Mouse (Mus musculus) Muller cell, postnatal 12 days (primary cell): ENCODE measurements around the gene Pcdh18.

Experiments
- DNase-seq: peaks from one replicate; pipeline ENCODE4 v3.0.0-alpha.2; 2015; ENCODE audit errors: inconsistent ontology term

Gene Pcdh18

GRCm38 (mm10) chr3:49756870-49757625 lies at the start of gene Pcdh18:
TSS of gene Pcdh18 (minus strand) at chr3:49757325.
- peak; percentile 92 for DNase-seq

GRCm38 (mm10) chr3:49806823-49807222 lies 49.7 kb upstream of the Pcdh18 start:
- DNase-seq = peak; percentile 11

GRCm38 (mm10) chr3:49805511-49805910 lies 48.4 kb upstream of the Pcdh18 start:
- no peak for DNase-seq

- DNase-seq = no peak
Observed at GRCm38 (mm10) chr3:49788296-49788695, 31.2 kb upstream of the Pcdh18 start.

GRCm38 (mm10) chr3:49787719-49788118 lies 30.6 kb upstream of the Pcdh18 start:
- no peak for DNase-seq

GRCm38 (mm10) chr3:49768992-49769738 lies 12.0 kb upstream of the Pcdh18 start:
- peak; percentile 47 for DNase-seq

- no peak for DNase-seq
Observed at GRCm38 (mm10) chr3:49762711-49763110, 5.6 kb upstream of the Pcdh18 start.

- no peak for DNase-seq
Observed at GRCm38 (mm10) chr3:49761971-49762370, 4.8 kb upstream of the Pcdh18 start.

- no peak for DNase-seq
Observed at GRCm38 (mm10) chr3:49757626-49758019, 498 bp upstream of the Pcdh18 start.

GRCm38 (mm10) chr3:49755986-49756845 lies 909 bp downstream of the Pcdh18 start:
- DNase-seq = peak; percentile 64

- no peak for DNase-seq
Observed at GRCm38 (mm10) chr3:49752766-49753165, 4.4 kb downstream of the Pcdh18 start.

- peak; percentile 14 for DNase-seq
Observed at GRCm38 (mm10) chr3:49749491-49750284, 7.4 kb downstream of the Pcdh18 start.

GRCm38 (mm10) chr3:49748054-49748453 lies 9.1 kb downstream of the Pcdh18 start:
- DNase-seq = no peak

- no peak for DNase-seq
Observed at GRCm38 (mm10) chr3:49739061-49739460, 18.1 kb downstream of the Pcdh18 start.

- no peak for DNase-seq
Observed at GRCm38 (mm10) chr3:49738531-49738930, 18.6 kb downstream of the Pcdh18 start.

- DNase-seq = no peak
Observed at GRCm38 (mm10) chr3:49706503-49706902, 50.6 kb downstream of the Pcdh18 start.

- no peak for DNase-seq
Observed at GRCm38 (mm10) chr3:49699951-49700350, 57.2 kb downstream of the Pcdh18 start.
